Mouse (Mus musculus): ENCODE measurements at regions not wholly inside any gene's neighbourhood (a gene's known extent, or its start where the extent isn't known, plus 50 kb on each side); places are given as distances from the start of the nearest gene placed in this dataset.

GRCm38 (mm10) chr8:126854121-126855055, 91.3 kb downstream of the Tomm20 start:
- DNase-seq (ENCODE audit: low spot score in 2 of 2): no peak

GRCm38 (mm10) chr8:126852663-126853390, 92.8 kb downstream of the Tomm20 start:
- no peak for DNase-seq (ENCODE audit: low spot score in 2 of 2)

DNA sequence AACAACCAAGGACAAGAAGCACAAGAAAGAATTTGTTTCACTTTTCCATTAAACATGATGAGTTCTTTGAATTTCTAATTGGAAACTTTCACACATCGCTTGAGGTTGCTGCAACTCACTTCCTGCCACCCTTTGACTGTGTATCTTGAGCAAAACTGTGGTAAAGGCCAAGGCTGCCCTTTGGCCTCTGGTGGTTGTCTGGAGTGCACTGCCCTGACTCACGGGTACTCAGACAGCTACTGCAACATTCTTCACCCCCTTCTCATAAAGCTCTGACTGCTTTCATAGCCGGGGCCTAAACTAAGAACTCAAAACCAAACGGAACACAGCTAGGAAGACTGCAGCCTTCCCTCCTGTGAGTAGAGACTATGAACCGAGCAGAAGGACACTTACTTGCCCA, 93.5 kb downstream of the Tomm20 start:
- DNase-seq (ENCODE audit: low spot score in 2 of 2): no peak

GRCm38 (mm10) chr8:126851780-126852179, 93.9 kb downstream of the Tomm20 start:
- DNase-seq (ENCODE audit: low spot score in 2 of 2): no peak

GRCm38 (mm10) chr8:126850189-126850535, 95.5 kb downstream of the Tomm20 start:
- no peak for DNase-seq (ENCODE audit: low spot score in 2 of 2)

GRCm38 (mm10) chr8:126849411-126850188, 96.0 kb downstream of the Tomm20 start:
- DNase-seq (ENCODE audit: low spot score in 2 of 2): no peak

DNA sequence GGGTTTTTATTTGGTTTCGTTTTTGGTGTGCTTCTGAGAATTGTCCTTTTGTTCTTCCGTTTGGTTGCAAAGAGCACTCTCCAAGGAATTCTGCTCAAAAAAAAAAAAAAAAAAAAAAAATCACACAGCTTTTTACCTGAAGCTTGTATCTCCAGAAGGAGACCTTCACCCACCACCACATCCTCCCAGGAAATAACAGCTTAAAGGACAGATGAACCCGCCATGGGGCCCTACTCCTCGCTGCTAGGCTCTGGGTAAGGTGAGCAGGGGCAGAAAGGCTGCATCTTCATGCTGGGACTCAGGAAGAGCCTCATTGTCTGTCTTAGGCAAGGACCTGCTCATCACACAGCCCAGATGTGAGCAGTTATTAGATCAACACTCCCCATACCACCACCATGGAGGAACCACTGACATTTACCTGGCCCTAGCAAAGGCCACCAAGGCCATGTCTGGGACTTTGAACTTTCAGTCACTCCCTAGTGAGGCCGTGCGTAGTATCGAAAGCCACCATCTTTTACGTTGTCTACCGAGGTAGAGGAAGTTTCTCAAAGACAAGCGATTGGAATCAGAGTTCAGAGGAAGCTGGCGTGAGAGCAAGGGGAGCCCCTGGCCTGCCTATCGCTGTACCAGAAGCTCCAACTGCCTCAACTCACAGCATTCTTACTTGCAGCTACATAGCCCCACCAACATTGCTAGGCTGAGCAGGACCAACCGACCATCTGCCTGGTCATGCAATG, 97.1 kb downstream of the Tomm20 start:
- DNase-seq (ENCODE audit: low spot score in 2 of 2): no peak

- no peak for DNase-seq (ENCODE audit: low spot score in 2 of 2)
Observed at GRCm38 (mm10) chr8:126847664-126848353, 97.8 kb downstream of the Tomm20 start.

DNA sequence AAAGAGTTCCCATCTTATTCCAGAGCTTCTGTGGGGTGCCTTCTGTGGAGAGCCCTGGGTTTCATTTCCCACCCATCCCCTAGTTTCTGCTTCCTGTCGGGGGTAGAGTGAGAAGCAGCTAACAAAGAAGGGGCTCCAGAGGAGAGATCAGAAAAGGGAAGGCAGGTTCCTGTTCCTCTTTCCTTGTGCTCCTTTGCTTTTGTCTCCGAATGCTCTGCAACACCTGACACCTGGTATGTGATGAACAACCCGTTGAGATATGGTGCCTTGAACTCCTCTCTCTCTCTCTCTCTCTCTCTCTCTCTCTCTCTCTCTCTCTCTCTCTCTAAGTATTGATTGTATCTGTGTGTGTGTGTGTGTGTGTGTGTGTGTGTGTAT, 99.5 kb downstream of the Tomm20 start:
- no peak for DNase-seq (ENCODE audit: low spot score in 2 of 2)

DNA sequence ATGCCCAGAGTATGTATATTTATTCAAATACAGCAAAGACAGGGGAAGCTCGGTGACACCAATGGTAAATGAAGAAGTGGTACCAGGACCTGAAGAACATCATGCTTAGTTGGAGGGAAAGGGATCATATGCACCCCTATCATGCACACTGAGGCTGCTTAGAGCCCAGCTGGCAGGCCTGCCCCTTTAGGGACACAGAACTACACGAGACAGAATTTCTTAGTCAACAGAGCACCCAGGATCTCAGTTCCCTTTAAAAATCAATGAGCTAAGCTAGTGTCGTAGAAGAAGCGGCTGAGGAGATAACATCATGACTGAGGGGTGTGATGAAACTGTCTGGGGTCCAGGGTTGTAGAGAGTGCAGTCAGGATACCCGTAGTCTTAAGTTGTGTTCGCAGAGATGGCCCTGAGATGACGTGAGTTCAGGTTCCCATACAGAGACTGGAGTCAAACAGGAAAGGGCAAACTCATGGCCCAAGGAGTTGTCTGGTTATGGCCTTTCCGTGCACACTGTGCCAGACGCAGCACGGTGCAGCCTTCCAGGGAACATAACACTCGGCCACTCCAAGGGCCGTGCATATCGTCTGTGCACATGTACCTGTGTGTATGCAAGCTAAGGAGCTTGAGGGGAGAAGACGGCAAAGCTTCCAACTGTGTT, 100.0 kb downstream of the Tomm20 start:
- no peak for DNase-seq (ENCODE audit: low spot score in 2 of 2)

GRCm38 (mm10) chr8:126844627-126845026, 101.0 kb downstream of the Tomm20 start:
- DNase-seq (ENCODE audit: low spot score in 2 of 2): no peak

DNA sequence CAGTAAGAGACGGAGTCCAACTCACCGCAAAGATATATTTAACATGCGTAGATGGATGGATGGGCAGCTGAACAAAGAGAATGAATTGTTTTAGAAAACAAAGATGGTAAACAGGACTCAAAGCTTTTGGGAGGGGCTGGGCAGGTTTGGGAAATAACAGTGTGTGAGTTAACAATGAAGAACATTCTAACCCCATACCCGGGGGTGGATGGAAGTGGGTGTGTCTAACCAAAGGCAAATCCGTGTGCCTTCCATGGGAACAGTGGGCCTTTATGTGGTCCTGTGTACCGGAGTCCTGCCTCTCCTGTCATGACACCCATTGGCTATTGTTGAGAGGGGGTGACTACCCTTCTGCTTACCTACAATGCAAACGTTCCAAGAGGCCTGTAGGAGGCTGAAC, 104.5 kb downstream of the Tomm20 start:
- no peak for DNase-seq (ENCODE audit: low spot score in 2 of 2)

DNA sequence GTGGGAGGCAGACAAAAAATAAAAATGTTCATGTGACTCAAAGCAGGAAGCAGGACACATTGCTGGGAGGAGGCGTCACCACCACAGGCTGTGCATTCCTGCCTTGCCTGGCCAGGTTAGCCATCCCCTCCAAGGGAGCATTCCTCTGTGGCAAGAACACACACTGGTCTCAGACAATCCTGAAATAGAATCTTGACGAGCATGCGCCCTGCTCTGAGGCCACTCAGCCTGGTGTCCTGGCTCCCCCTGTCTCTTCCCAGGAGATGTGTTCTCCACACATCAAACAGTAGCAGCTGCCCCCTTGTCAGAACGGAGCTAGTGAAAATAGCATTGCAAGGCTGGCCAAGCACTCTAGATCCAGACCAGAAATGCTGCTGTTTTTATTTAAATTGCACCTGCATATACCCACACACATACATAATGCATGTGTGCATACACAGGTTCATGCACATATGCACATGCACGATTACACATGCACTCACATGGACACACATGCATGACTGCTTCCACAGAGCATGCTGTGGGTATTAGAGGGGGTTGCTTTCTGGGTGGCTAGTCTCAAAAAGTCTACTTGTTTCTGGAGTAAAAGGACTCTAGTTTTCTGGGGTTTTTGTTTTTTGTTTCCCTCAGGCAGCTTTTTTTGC, 105.8 kb downstream of the Tomm20 start:
- DNase-seq (ENCODE audit: low spot score in 2 of 2): peak; percentile 77 to 81

DNA sequence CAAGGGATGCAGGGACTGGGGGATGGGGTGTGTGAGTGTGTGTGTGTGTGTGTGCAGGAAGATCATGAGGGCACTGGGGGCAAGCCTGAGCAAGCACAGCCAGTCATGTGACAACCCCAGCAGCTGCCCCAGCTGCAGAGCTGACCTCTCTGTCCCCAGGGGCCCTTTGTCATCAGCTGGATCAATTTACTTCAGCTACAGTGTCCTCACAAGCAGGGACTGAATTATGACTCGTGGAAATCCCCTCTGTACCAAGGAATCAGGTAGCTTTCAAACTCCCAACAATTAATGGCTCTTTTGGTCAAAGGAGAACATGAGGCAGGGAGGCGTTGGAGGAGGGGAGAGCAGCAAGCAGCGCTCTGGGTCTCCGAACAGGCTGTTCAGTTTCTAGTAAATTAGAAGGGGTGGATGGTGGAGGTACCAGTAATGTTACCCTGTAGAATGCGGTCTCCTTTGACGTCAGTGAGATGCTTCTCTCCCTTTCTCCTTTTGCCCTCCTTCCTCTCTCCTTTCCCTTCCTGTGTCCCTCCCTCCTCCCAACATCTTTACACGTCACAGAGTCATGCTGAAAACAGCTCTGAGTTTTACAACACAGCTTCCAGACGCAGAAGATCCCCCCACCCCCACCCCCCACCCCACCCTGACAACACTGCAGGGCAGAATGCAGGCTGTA, 106.5 kb downstream of the Tomm20 start:
- peak in 1 of 2 experiments; percentile 54 for DNase-seq (ENCODE audit: low spot score in 2 of 2)

GRCm38 (mm10) chr8:126838228-126838627, 107.4 kb downstream of the Tomm20 start:
- DNase-seq (ENCODE audit: low spot score in 2 of 2): no peak

GRCm38 (mm10) chr8:126837318-126838025, 108.2 kb downstream of the Tomm20 start:
- no peak for DNase-seq (ENCODE audit: low spot score in 2 of 2)

DNA sequence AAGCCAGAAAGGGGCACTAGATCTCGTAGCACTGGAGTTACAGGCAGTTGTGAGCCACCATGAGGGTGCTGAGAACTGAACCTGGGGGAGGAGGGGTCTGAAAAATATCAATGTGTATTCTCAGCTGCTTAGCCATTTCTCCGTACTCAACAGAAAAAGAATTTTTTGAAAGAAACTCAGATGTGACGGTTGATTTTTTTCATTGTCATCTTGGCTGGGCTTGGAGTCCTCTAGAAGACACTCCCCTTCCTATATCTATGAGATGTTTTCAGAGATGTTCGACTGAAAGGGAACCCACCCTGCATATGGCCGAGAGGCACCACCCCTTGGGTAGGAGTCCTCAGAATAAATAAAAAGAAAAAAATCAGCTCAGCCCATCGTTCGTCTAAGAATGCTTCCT, 110.1 kb downstream of the Tomm20 start:
- no peak for DNase-seq (ENCODE audit: low spot score in 2 of 2)
